Mouse (Mus musculus) macrophage (primary cell): ENCODE results near the gene Ubr7. TPM values are rescaled to one million over a fixed set of nuclear protein-coding genes. Genes with fewer than 3 reads are reported as not detected.

Source experiments
- H3K27ac ChIP-seq: fragments of 350-480 bp; formaldehyde crosslinking; 2 replicates; pipeline ENCODE4 v1.9.0; 2021
- H3K36me3 ChIP-seq: fragments of 350-480 bp; formaldehyde crosslinking; 2 replicates; pipeline ENCODE4 v1.9.0; 2021; ENCODE audit errors: inconsistent target
- H3K4me3 ChIP-seq: fragments of 350-480 bp; formaldehyde crosslinking; 2 replicates; pipeline ENCODE4 v1.9.0; 2021; ENCODE audit errors: inconsistent target
- H3K79me2 ChIP-seq: fragments of 350-480 bp; formaldehyde crosslinking; 2 replicates; pipeline ENCODE4 v1.9.0; 2021; ENCODE audit errors: inconsistent target
- WGBS: methylation state at CpG from one replicate; pipeline ENCODE4 v1.1.7; 2026; ENCODE audit warnings: inconsistent platforms; ENCODE audit not compliant: missing documents; 5-methylcytosine and 5-hydroxymethylcytosine counted together
- polyA plus RNA-seq: library from polyadenylated mRNA; stranded (reverse); fragments of 250-400 nt; gene quantifications from 3 replicates; pipeline ENCODE4 v1.2.4, GENCODE M21; 2018; ENCODE audit warnings: inconsistent platforms

Gene Ubr7
- polyA plus RNA-seq, 1 experiment from 2014 or later, result 11.5 TPM

GRCm38 (mm10) chr12:102758936-102759335 lies 1.2 kb downstream of the Ubr7 start:
- peaks cover 73% of the 10 kb centered on the region for H3K79me2 ChIP-seq
- WGBS, result 24% methylated on average over 5 of the region's 5 CpGs
- peaks cover 11% of the 10 kb centered on the region; the same call in 1 of the 2 replicates for H3K36me3 ChIP-seq
- peak overlapping the region; percentile 58 for H3K27ac ChIP-seq
- peak overlapping the region; percentile 90 for H3K4me3 ChIP-seq

- Histone ChIP-seq H3K4me3 (no peak overlapping the region), H3K36me3 (peaks cover 33% of the 10 kb centered on the region), H3K79me2 (peaks cover 45% of the 10 kb centered on the region), H3K27ac (no peak overlapping the region)
- 93% methylated on average over 3 of the region's 3 CpGs for WGBS
These were observed 3.9 kb downstream of the Ubr7 start for GRCm38 (mm10) chr12:102761668-102762067.

DNA sequence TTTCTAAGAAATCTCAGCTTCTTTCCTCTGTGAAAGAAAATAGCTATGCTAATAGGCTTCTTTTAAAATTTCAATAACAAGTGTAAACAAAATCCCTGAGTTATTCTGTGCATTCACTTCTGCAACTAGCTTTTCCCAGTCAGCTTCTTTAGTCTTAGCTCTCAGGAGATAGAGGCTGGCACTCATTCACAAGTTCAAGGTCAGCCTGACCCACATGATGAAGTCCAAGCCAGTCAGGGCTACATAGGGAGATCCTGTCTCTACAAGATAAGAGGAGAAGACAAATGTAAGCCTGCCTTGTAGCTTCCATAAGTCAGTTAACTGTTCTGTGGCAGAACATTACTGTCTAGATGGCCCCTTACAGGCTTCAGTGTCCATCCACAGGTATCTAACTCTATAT lies 5.9 kb downstream of the Ubr7 start:
- peaks cover 53% of the 10 kb centered on the region for H3K36me3 ChIP-seq

GRCm38 (mm10) chr12:102769000-102769399 lies 11.2 kb downstream of the Ubr7 start:
- 100% methylated on average over 3 of the region's 4 CpGs for WGBS
- Histone ChIP-seq H3K27ac (no peak overlapping the region), H3K36me3 (peaks cover 90% of the 10 kb centered on the region), H3K4me3 (no peak overlapping the region), H3K79me2 (no peaks in the 10 kb centered on the region)

More for the DNA sequence above, 5.9 kb downstream of the Ubr7 start:
- no peak overlapping the region for H3K27ac ChIP-seq
- peaks cover 33% of the 10 kb centered on the region for H3K79me2 ChIP-seq
- H3K4me3 ChIP-seq, result no peak overlapping the region

- H3K27ac ChIP-seq, result no peak overlapping the region
- no peaks in the 10 kb centered on the region for H3K79me2 ChIP-seq
- H3K4me3 ChIP-seq, result no peak overlapping the region
- peaks cover 92% of the 10 kb centered on the region for H3K36me3 ChIP-seq
- WGBS, result 98% methylated on average over 8 of the region's 8 CpGs
These were observed 13.8 kb downstream of the Ubr7 start for GRCm38 (mm10) chr12:102771601-102772000.

DNA sequence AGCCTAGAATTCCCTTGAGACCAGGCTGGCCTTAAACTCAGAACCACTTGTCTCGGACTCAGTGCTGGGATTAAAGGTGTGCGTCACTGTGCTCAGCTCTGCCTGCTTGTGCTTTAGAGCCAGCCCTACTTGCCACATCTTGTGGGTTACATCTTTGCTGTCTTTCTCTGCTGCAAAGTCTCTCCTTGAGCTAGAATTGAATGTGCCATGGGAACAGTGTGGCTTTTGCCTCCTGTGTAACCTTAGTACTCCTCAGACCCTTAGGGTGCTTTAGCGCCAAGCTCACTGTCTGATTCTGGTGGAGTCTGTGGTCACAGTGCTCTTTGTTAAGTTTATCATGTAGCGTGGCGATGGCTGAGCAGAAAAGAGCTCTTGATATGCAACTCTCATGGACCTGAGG lies 14.9 kb downstream of the Ubr7 start:
- peaks cover 81% of the 10 kb centered on the region for H3K36me3 ChIP-seq
- no peak overlapping the region for H3K4me3 ChIP-seq
- H3K27ac ChIP-seq, result no peak overlapping the region
- H3K79me2 ChIP-seq, result no peaks in the 10 kb centered on the region
- WGBS, result 97% methylated on average over 5 of the region's 5 CpGs

GRCm38 (mm10) chr12:102776035-102776434 lies 18.3 kb downstream of the Ubr7 start:
- no peaks in the 10 kb centered on the region for H3K79me2 ChIP-seq
- WGBS, result 92% methylated on average over 14 of the region's 14 CpGs
- H3K27ac ChIP-seq, result no peak overlapping the region
- H3K36me3 ChIP-seq, result peaks cover 53% of the 10 kb centered on the region
- no peak overlapping the region for H3K4me3 ChIP-seq

DNA sequence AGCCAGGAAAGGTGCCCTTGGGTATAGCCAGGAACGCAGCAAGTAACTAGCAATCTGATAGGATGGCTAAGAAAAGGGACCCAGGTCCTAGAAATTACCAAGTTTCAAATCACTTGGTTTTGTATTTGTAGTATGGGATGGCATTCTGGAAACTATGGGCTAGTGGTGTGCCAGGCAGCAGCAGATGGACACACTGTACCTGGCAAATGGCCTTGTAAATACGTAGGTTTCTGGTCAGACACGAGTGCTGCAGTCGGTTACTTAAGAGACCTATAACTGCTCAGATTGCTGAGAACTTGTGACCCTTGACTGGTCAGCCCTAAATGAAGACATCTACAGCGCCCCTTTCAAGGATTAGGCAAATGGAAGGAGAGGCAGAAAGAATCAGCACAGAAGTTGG lies 20.4 kb downstream of the Ubr7 start:
- WGBS, result 96% methylated on average over 5 of the region's 5 CpGs
- H3K4me3 ChIP-seq, result no peak overlapping the region
- H3K36me3 ChIP-seq, result peaks cover 31% of the 10 kb centered on the region; the same call in 1 of the 2 replicates
- H3K27ac ChIP-seq, result no peak overlapping the region
- H3K79me2 ChIP-seq, result no peaks in the 10 kb centered on the region

GRCm38 (mm10) chr12:102779452-102779851 lies 21.7 kb downstream of the Ubr7 start:
- H3K79me2 ChIP-seq, result no peaks in the 10 kb centered on the region
- no peak overlapping the region for H3K4me3 ChIP-seq
- WGBS, result 93% methylated on average over 3 of the region's 3 CpGs
- no peak overlapping the region for H3K27ac ChIP-seq
- peaks cover 20% of the 10 kb centered on the region; the same call in 1 of the 2 replicates for H3K36me3 ChIP-seq

DNA sequence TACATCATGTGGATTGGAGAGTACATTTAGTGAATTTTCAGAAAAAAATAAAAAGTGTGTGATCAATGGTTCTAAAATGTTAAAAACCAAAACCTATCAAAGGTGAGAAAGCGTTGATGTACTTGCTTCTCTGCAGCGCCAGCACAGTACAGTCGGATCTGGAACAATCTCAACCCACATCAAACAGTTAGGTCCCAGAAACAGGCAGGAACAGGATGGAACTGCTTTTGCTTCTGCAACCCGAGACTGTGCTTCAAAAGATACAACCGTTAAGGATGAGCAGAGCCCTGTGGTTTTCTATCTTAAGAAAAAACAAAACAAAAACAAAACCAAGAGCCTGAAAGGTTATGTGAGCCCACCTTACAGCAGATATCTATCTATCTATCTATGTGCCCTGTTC lies 25.1 kb downstream of the Ubr7 start:
- 94% methylated on average over 5 of the region's 5 CpGs for WGBS
- Histone ChIP-seq H3K4me3 (no peak overlapping the region), H3K36me3 (peaks cover 28% of the 10 kb centered on the region), H3K79me2 (no peaks in the 10 kb centered on the region), H3K27ac (no peak overlapping the region)

GRCm38 (mm10) chr12:102784899-102785592 lies 27.3 kb downstream of the Ubr7 start:
- Histone ChIP-seq H3K36me3 (peaks cover 47% of the 10 kb centered on the region), H3K79me2 (no peaks in the 10 kb centered on the region), H3K4me3 (no peak overlapping the region), H3K27ac (no peak overlapping the region)
- WGBS, result 71% methylated on average over 19 of the region's 19 CpGs

GRCm38 (mm10) chr12:102785593-102785985 lies 27.8 kb downstream of the Ubr7 start:
- Histone ChIP-seq H3K79me2 (no peaks in the 10 kb centered on the region), H3K4me3 (no peak overlapping the region), H3K36me3 (peaks cover 52% of the 10 kb centered on the region), H3K27ac (no peak overlapping the region)
- 94% methylated on average over 5 of the region's 5 CpGs for WGBS

GRCm38 (mm10) chr12:102787927-102788326 lies 30.2 kb downstream of the Ubr7 start:
- 95% methylated on average over 7 of the region's 7 CpGs for WGBS
- Histone ChIP-seq H3K79me2 (no peaks in the 10 kb centered on the region), H3K4me3 (no peak overlapping the region), H3K27ac (no peak overlapping the region), H3K36me3 (peaks cover 73% of the 10 kb centered on the region)

DNA sequence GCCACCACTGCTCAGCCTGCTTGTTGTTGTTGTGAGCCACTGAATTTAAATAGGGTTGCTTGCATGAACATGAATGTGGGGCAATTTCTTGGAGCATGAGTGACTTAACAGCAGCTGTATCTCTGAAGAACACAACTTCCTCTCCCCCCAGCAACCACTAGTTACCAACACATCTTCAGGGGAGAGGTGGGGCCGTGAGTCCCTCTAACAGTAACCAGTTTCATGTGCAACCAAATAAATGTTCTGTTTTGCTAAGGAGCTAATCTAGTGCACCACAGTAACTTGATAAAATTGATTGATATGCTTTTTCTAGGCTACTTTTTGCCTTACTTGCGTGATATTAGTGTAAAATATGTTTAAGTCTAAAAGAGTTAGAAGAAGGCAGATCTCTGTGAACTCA lies 41.8 kb downstream of the Ubr7 start:
- Histone ChIP-seq H3K4me3 (no peak overlapping the region), H3K36me3 (0 out of 2 replicates have a peak, but pooled peaks cover 4% of the 10 kb centered on the region), H3K27ac (no peak overlapping the region), H3K79me2 (no peaks in the 10 kb centered on the region)
- 77% methylated on average over 2 of the region's 2 CpGs for WGBS

DNA sequence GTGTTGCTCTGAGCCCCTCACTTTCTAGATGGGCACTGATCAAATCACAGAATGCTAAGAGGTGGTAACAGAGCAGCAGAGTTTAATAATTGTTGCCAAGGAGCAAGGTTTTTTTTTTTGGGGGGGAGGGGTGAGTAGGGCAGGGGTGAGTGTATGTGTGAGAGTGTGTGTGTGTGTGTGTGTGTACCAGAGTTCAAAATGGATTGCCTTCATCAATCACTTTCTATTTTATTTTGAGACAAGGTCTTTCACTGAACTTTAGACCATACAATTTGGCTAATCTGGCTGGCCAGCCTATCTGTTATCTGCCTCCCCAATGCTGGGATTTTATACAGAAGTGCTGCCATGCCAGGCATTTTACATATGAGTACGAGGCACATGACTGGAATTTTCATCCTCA lies 57.1 kb downstream of the Ubr7 start:
- Histone ChIP-seq H3K36me3 (peaks cover 27% of the 10 kb centered on the region), H3K4me3 (no peak overlapping the region), H3K27ac (no peak overlapping the region), H3K79me2 (no peaks in the 10 kb centered on the region)
- 88% methylated on average over 1 of the region's 1 CpGs for WGBS

DNA sequence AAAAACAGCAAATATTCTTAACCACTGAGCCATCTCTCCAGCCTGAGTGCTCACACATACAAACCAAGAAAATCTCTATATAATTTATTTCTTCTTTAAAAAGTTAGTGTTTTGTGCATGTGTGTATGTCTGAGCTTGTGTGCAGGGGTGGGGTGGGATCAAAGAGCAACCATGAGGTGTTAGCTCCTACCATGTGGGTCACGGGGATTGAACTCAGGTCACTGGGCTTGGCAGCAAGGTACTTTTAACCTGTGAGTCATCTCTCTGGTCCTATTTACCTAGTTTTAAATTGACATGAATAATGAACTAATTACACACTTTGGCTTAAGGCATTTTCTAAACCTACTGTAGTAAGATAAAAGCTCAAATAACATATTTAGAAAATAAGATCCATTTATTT lies 68.6 kb downstream of the Ubr7 start:
- no peaks in the 10 kb centered on the region for H3K79me2 ChIP-seq
- WGBS, result 100% methylated on average over 1 of the region's 1 CpGs
- H3K36me3 ChIP-seq, result no peaks in the 10 kb centered on the region
- H3K4me3 ChIP-seq, result no peak overlapping the region
- no peak overlapping the region for H3K27ac ChIP-seq
